Mouse (Mus musculus): ENCODE measurements around the gene Slc39a13. TPM values are rescaled to one million over a fixed set of nuclear protein-coding genes. Genes with fewer than 3 reads are reported as not detected.
"Not testable (repeated sequence)": the region's sequence is repeated elsewhere in the genome, so short reads cannot be mapped to it uniquely, and the experiment has no call there.

The Slc39a13 gene
- polyA plus RNA-seq, 1 experiment from 2014 or later, result 21.9 TPM

GRCm38 (mm10) chr2:91033000-91033399, 37.2 kb downstream of the Slc39a13 start:
- Histone ChIP-seq H3K27ac (ENCODE audit: low read depth, low read length) (no peak overlapping the region), H3K9ac (ENCODE audit: low read length) (no peak overlapping the region), H3K27me3 (ENCODE audit: control insufficient read depth, insufficient read depth, low read length) (no peaks in the 10 kb centered on the region), H3K4me2 (ENCODE audit: low read depth) (no peak overlapping the region), H3K9me3 (ENCODE audit: control insufficient read depth, low read length) (no peaks in the 10 kb centered on the region), H3K36me3 (ENCODE audit: control insufficient read depth, insufficient read depth, low read length) (no peaks in the 10 kb centered on the region), H3K4me1 (ENCODE audit: control insufficient read depth, insufficient read depth, low read length) (no peaks in the 10 kb centered on the region), H3K4me3 (ENCODE audit: low read depth, low read length) (no peak overlapping the region)
- 23% methylated on average over 3 of the region's 3 CpGs for WGBS
- DNase-seq (ENCODE audit: low spot score) (no peak), ATAC-seq (ENCODE audit: insufficient read depth, low FRiP score, low TSS enrichment) (no peak)

GRCm38 (mm10) chr2:91031216-91031615, 39.0 kb downstream of the Slc39a13 start:
- H3K9me3 ChIP-seq (ENCODE audit: control insufficient read depth, low read length), result no peaks in the 10 kb centered on the region
- H3K27ac ChIP-seq (ENCODE audit: low read depth, low read length), result no peak overlapping the region
- H3K4me3 ChIP-seq (ENCODE audit: low read depth, low read length), result no peak overlapping the region
- no peaks in the 10 kb centered on the region for H3K4me1 ChIP-seq (ENCODE audit: control insufficient read depth, insufficient read depth, low read length)
- no peak overlapping the region for H3K4me2 ChIP-seq (ENCODE audit: low read depth)
- H3K27me3 ChIP-seq (ENCODE audit: control insufficient read depth, insufficient read depth, low read length), result no peaks in the 10 kb centered on the region
- no peaks in the 10 kb centered on the region for H3K36me3 ChIP-seq (ENCODE audit: control insufficient read depth, insufficient read depth, low read length)
- H3K9ac ChIP-seq (ENCODE audit: low read length), result no peak overlapping the region
- WGBS, result 91% methylated on average over 4 of the region's 4 CpGs
- no peak for DNase-seq (ENCODE audit: low spot score)
- no peak for ATAC-seq (ENCODE audit: insufficient read depth, low FRiP score, low TSS enrichment)

- Histone ChIP-seq H3K27ac (ENCODE audit: low read depth, low read length) (no peak overlapping the region), H3K9me3 (ENCODE audit: control insufficient read depth, low read length) (no peaks in the 10 kb centered on the region), H3K4me3 (ENCODE audit: low read depth, low read length) (no peak overlapping the region), H3K27me3 (ENCODE audit: control insufficient read depth, insufficient read depth, low read length) (no peaks in the 10 kb centered on the region), H3K4me2 (ENCODE audit: low read depth) (no peak overlapping the region), H3K36me3 (ENCODE audit: control insufficient read depth, insufficient read depth, low read length) (no peaks in the 10 kb centered on the region; the same call in none of the 2 replicates), H3K9ac (ENCODE audit: low read length) (no peak overlapping the region), H3K4me1 (ENCODE audit: control insufficient read depth, insufficient read depth, low read length) (no peaks in the 10 kb centered on the region)
- no peak for DNase-seq (ENCODE audit: low spot score)
- no peak for ATAC-seq (ENCODE audit: insufficient read depth, low FRiP score, low TSS enrichment)
- 83% methylated on average over 9 of the region's 9 CpGs for whole genome bisulfite sequencing
Measured at GRCm38 (mm10) chr2:91027391-91028214, 42.6 kb downstream of the Slc39a13 start.

GRCm38 (mm10) chr2:91026491-91026890, 43.7 kb downstream of the Slc39a13 start:
- no peaks in the 10 kb centered on the region for H3K27me3 ChIP-seq (ENCODE audit: control insufficient read depth, insufficient read depth, low read length)
- no peak overlapping the region for H3K4me2 ChIP-seq (ENCODE audit: low read depth)
- H3K9ac ChIP-seq (ENCODE audit: low read length), result no peak overlapping the region
- no peaks in the 10 kb centered on the region for H3K9me3 ChIP-seq (ENCODE audit: control insufficient read depth, low read length)
- DNase-seq (ENCODE audit: low spot score), result no peak
- no peaks in the 10 kb centered on the region for H3K4me1 ChIP-seq (ENCODE audit: control insufficient read depth, insufficient read depth, low read length)
- H3K27ac ChIP-seq (ENCODE audit: low read depth, low read length), result no peak overlapping the region
- no peak overlapping the region for H3K4me3 ChIP-seq (ENCODE audit: low read depth, low read length)
- no peaks in the 10 kb centered on the region; the same call in none of the 2 replicates for H3K36me3 ChIP-seq (ENCODE audit: control insufficient read depth, insufficient read depth, low read length)
- no peak for ATAC-seq (ENCODE audit: insufficient read depth, low FRiP score, low TSS enrichment)
- 90% methylated on average over 1 of the region's 1 CpGs for WGBS

- H3K4me2 ChIP-seq (ENCODE audit: low read depth), result no peak overlapping the region
- H3K9me3 ChIP-seq (ENCODE audit: control insufficient read depth, low read length), result no peaks in the 10 kb centered on the region
- H3K36me3 ChIP-seq (ENCODE audit: control insufficient read depth, insufficient read depth, low read length), result peaks cover 2% of the 10 kb centered on the region
- DNase-seq (ENCODE audit: low spot score), result no peak
- H3K9ac ChIP-seq (ENCODE audit: low read length), result no peak overlapping the region
- H3K4me3 ChIP-seq (ENCODE audit: low read depth, low read length), result no peak overlapping the region
- no peaks in the 10 kb centered on the region for H3K27me3 ChIP-seq (ENCODE audit: control insufficient read depth, insufficient read depth, low read length)
- 90% methylated on average over 1 of the region's 1 CpGs for WGBS
- no peaks in the 10 kb centered on the region for H3K4me1 ChIP-seq (ENCODE audit: control insufficient read depth, insufficient read depth, low read length)
- no peak overlapping the region for H3K27ac ChIP-seq (ENCODE audit: low read depth, low read length)
- no peak for ATAC-seq (ENCODE audit: insufficient read depth, low FRiP score, low TSS enrichment)
Measured at GRCm38 (mm10) chr2:91025081-91025516, 45.1 kb downstream of the Slc39a13 start.

- no peak overlapping the region for H3K9ac ChIP-seq (ENCODE audit: low read length)
- no peak overlapping the region for H3K4me2 ChIP-seq (ENCODE audit: low read depth)
- DNase-seq (ENCODE audit: low spot score) (no peak), ATAC-seq (ENCODE audit: insufficient read depth, low FRiP score, low TSS enrichment) (no peak)
- peaks cover 5% of the 10 kb centered on the region for H3K36me3 ChIP-seq (ENCODE audit: control insufficient read depth, insufficient read depth, low read length)
- WGBS, result 96% methylated on average over 1 of the region's 1 CpGs
- H3K4me3 ChIP-seq (ENCODE audit: low read depth, low read length), result no peak overlapping the region
- no peaks in the 10 kb centered on the region for H3K4me1 ChIP-seq (ENCODE audit: control insufficient read depth, insufficient read depth, low read length)
- no peaks in the 10 kb centered on the region for H3K27me3 ChIP-seq (ENCODE audit: control insufficient read depth, insufficient read depth, low read length)
- no peaks in the 10 kb centered on the region for H3K9me3 ChIP-seq (ENCODE audit: control insufficient read depth, low read length)
- H3K27ac ChIP-seq (ENCODE audit: low read depth, low read length), result no peak overlapping the region
Measured at GRCm38 (mm10) chr2:91023956-91024355, 46.3 kb downstream of the Slc39a13 start.

GRCm38 (mm10) chr2:91023131-91023530, 47.1 kb downstream of the Slc39a13 start:
- 46% methylated on average over 2 of the region's 2 CpGs for WGBS
- no peak for ATAC-seq (ENCODE audit: insufficient read depth, low FRiP score, low TSS enrichment)
- no peak overlapping the region for H3K9ac ChIP-seq (ENCODE audit: low read length)

GRCm38 (mm10) chr2:91022266-91022665, 48.0 kb downstream of the Slc39a13 start:
- 97% methylated on average over 7 of the region's 7 CpGs for WGBS
- ATAC-seq (ENCODE audit: insufficient read depth, low FRiP score, low TSS enrichment); H3K9me3 ChIP-seq (ENCODE audit: control insufficient read depth, low read length); H3K4me2 ChIP-seq (ENCODE audit: low read depth); H3K36me3 ChIP-seq (ENCODE audit: control insufficient read depth, insufficient read depth, low read length); H3K27me3 ChIP-seq (ENCODE audit: control insufficient read depth, insufficient read depth, low read length); H3K4me1 ChIP-seq (ENCODE audit: control insufficient read depth, insufficient read depth, low read length); DNase-seq (ENCODE audit: low spot score); H3K4me3 ChIP-seq (ENCODE audit: low read depth, low read length); H3K27ac ChIP-seq (ENCODE audit: low read depth, low read length); H3K9ac ChIP-seq (ENCODE audit: low read length): not testable (repeated sequence)

More at GRCm38 (mm10) chr2:91023131-91023530, 47.1 kb downstream of the Slc39a13 start:
- H3K4me2 ChIP-seq (ENCODE audit: low read depth), result no peak overlapping the region
- no peaks in the 10 kb centered on the region for H3K4me1 ChIP-seq (ENCODE audit: control insufficient read depth, insufficient read depth, low read length)
- no peak for DNase-seq (ENCODE audit: low spot score)
- H3K27me3 ChIP-seq (ENCODE audit: control insufficient read depth, insufficient read depth, low read length), result no peaks in the 10 kb centered on the region
- no peak overlapping the region for H3K4me3 ChIP-seq (ENCODE audit: low read depth, low read length)
- H3K9me3 ChIP-seq (ENCODE audit: control insufficient read depth, low read length), result no peaks in the 10 kb centered on the region
- H3K36me3 ChIP-seq (ENCODE audit: control insufficient read depth, insufficient read depth, low read length), result peaks cover 5% of the 10 kb centered on the region
- H3K27ac ChIP-seq (ENCODE audit: low read depth, low read length), result no peak overlapping the region

- Histone ChIP-seq H3K4me3 (ENCODE audit: low read depth, low read length) (no peak overlapping the region), H3K9me3 (ENCODE audit: control insufficient read depth, low read length) (no peaks in the 10 kb centered on the region), H3K36me3 (ENCODE audit: control insufficient read depth, insufficient read depth, low read length) (peaks cover 5% of the 10 kb centered on the region), H3K4me2 (ENCODE audit: low read depth) (no peak overlapping the region), H3K9ac (ENCODE audit: low read length) (no peak overlapping the region), H3K27me3 (ENCODE audit: control insufficient read depth, insufficient read depth, low read length) (no peaks in the 10 kb centered on the region), H3K4me1 (ENCODE audit: control insufficient read depth, insufficient read depth, low read length) (no peaks in the 10 kb centered on the region), H3K27ac (ENCODE audit: low read depth, low read length) (no peak overlapping the region)
- WGBS, result 97% methylated on average over 3 of the region's 3 CpGs
- no peak for DNase-seq (ENCODE audit: low spot score)
- no peak for ATAC-seq (ENCODE audit: insufficient read depth, low FRiP score, low TSS enrichment)
Measured at GRCm38 (mm10) chr2:91019911-91020310, 50.3 kb downstream of the Slc39a13 start.

Data from neural tube, embryonic 11.5 days (tissue).